Mouse (Mus musculus) common myeloid progenitor, adult 5-6 weeks (primary cell): ENCODE measurements around the gene Ccl27a. TPM values are rescaled to one million over a fixed set of nuclear protein-coding genes. Genes with fewer than 3 reads are reported as not detected.

ENCODE experiments used
- ATAC-seq: replicated peaks from 2 replicates; pipeline ENCODE4 v1.8.0; 2016; ENCODE audit warnings: low read depth, mild to moderate bottlenecking, moderate TSS enrichment, inconsistent platforms; ENCODE audit not compliant: poor library complexity, severe bottlenecking
- total RNA-seq: library from RNA; stranded (forward); fragments of 200-1000, 187-1606 nt; gene quantifications from 2 replicates; pipeline ENCODE4 v1.2.3, GENCODE M21; 2017

Gene Ccl27a
- total RNA-seq, 1 experiment from 2014 or later: 18.8 TPM

DNA sequence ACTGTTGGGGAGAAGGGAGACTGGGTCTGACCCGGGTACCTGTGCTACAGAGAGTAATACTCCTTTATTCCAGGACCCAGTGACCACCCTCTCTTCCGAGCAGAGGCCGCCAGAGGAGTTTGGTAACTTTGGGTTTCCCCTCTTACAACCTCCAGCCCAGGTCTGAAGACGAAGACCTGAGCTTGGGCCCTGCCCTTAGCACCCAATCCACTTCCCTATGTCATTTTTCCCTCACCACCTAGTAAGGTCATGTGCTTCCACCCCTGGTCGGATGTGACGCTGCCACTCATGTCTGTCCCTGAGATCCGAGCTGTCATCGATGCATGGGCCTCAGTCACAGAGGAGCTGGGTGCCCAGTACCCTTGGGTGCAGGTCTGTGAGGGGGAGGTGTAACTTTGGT, 17.6 kb downstream of the Ccl27a start:
- no peak for ATAC-seq

DNA sequence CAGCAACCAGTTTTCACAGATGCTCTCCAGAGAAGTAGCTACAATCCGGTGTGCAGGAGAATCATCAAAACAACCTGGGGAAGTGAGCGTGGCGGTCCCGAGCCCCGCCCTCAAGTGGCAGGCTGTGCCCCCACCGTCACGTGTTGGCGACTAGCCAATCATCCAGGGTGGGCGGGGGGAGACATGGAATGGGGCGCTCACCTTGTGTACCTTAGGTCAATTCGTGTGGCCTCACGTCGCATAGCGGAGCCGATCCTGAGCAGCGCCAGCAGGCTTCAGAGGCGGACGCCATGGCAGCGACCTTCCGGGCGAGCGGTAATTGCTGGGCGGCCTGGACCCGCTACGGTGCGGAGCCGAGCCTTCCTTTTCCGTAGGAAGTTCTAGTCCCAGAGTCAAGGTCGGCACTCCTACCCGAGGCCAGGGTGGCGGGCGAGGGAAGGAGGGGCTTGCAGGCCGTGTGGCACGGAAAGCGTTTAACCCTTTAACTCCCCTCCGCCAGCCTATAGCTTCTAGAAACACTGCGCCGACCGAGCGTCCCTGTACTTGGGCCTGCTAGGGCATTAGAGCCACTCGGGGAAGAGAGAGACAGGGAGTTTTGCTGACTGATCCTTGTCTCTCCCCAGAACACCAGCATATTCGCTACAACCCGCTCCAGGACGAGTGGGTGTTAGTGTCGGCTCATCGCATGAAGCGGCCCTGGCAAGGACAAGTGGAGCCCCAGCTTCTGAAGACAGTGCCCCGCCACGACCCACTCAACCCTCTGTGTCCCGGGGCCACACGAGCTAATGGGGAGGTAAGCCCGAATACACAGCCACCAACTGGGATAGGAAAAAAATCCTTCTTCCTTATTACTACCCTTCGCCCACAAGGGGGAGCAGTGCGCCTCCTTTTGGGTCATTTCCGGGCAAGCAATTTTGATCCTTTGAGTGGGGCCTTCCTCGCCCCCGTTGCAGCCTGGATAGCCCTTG, 18.4 kb downstream of the Ccl27a start, which contains the start of gene Sigmar1:
Sigmar1 (minus strand) TSS at position 820 of the 968 bp plus-strand sequence.
- peak; percentile 62 for ATAC-seq

DNA sequence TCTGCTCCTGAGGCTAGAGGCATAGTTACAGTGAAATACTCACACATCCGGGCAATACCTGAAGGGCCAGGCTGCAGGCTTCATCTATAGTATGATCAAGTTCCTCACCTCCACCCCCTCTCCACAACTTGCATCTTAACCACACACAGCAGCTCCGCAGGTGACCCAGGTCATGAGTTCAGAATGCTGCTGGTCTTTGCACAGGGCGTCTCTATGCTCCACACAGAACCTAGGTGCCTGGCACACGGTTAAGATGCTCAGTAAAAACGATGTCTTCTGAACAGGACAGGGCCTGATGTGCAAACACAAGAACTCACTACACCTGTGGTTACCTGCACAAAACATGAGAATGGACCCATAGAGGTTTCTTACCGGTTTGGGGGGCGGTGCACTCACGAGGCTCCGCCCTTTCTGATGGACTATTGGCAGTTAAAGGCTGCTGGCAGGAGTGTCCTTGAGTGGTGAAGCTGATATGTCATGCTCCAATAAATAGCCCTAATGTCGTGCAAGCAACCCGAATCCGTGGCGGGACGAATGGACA, 19.2 kb downstream of the Ccl27a start, which contains the start of gene Galt:
Galt (plus strand) TSS at position 432 of the 541 bp plus-strand sequence.
- peak; percentile 29 for ATAC-seq

DNA sequence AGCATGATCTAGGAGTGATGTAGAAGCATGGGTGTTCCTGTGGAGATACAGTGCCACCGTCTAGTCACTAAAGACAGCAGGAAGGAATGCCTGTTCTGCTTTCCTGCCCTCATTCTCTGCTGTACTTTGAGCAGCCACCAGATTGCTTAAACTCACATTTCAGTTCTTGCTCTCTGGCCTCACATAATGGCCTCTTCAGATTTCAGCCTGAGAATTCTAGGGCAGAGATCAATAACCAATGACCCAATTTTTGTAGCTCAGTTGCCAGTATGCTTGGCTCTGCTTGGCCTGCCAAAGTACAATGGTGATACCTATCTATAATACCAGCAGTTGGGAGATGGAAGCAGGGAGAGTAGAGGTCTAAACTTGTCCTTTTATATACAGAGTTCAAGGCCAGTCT, 29.0 kb downstream of the Ccl27a start:
- no peak for ATAC-seq

DNA sequence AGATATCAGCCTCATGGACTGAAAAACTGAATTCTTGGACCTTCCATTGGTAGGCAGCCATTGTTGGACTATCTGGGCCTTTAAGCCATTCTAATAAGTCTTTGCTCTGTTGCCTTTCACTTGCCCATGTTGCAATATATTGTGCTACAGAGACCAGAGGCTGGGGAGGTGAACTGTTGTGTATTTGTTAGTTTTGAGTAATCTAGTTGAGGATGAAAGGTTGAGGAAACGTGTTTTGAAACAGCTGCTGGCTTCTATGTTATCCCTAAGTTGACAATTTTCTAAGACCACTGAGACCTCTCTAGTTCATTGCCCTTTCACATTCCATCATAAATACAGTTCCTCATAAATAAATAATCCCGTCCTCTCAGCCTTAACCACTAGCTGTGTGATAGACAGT, 29.9 kb downstream of the Ccl27a start:
- ATAC-seq: no peak

DNA sequence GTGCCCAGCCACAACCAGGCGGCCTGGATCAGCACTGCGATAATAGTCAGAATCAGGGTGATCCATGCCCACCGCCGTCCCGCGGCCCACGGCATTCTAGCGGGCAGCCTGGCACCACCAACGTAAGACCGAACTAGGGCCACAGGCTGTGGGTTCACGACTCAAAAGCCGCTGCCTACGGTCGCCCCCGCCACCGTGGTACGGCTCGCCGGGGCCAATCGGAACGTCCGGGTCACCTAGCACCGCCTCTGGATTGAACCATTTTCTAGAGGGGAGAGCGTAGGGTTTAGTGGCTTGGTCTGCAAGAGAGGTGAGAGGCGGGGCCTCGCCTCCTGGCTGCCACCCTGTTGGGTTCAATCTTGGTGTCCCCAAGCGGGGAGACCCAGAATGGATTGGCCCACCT, 32.9 kb downstream of the Ccl27a start:
- ATAC-seq: peak; percentile 88

DNA sequence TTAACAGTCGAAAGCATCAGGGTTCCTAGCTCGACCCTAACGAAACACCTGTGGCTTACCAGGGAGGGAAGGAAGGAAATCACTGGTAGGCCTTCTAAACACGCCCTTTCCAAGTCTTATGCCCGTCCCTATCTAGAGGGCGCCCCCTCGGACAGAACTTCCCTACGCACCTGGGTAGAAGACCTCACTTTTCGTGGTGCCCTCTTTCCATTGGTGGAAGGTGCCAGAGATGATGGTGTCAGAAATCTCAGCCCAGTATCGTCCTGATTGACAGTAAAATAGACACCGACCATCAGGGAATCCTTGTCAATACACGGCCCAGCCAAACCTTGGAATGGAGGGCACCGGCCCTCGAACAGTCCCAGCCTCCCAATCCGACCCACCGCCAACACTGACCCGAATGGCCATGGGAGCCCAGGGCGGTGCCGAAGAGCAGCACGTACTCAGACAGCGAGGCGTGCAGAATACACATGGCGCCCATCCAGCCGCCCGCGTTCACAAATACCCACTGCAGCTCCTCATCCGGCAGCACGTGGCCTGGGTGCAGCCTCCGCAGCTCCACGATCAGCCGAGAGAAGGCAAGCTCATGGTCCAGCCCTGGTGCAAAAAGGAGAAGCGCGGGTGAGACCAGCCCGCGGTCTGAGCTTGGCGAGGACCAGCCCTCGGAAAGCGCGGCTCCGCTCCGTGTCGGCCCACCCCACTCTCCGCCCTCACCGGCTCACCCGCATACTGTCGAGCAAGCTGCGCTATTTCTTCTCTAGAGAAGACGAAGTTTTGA, 33.5 kb downstream of the Ccl27a start:
- ATAC-seq: peak; percentile 69

DNA sequence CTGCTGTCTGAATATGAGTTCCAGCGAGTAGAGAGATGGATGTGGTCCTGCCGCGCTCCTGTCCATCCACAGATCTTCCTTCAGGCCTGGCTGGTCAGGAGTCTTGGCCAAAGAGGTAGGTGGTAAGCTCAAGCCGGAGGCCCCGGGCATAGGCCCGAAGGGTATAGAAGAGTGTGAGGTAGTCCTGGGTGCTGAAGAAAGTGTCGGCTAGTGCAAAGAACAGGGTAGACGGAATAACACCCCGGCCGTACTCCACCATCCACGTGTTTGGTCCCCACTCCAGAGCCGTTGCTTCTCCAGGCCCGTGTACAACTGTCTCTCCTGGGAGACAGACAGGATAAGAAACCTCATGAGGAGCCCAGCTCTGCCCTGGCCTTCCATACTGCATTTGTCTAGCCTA, 34.8 kb downstream of the Ccl27a start:
- ATAC-seq: no peak

DNA sequence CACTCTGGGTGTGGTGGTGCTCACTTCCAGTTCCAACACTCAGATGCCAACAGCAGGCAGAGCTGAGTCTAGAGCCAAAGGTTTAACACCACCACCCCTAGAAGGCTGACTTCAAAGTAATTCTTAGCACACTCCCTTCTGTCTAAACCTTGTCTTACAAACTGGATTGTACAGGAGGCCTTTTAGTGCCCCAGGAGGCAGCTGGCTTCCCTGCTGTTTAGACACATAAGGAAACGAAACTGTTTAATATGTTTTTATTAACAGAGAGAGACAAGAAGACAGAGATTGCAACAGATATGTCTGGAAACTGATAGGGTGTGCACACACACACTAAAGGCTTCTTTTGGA, 35.8 kb downstream of the Ccl27a start:
- ATAC-seq: no peak

DNA sequence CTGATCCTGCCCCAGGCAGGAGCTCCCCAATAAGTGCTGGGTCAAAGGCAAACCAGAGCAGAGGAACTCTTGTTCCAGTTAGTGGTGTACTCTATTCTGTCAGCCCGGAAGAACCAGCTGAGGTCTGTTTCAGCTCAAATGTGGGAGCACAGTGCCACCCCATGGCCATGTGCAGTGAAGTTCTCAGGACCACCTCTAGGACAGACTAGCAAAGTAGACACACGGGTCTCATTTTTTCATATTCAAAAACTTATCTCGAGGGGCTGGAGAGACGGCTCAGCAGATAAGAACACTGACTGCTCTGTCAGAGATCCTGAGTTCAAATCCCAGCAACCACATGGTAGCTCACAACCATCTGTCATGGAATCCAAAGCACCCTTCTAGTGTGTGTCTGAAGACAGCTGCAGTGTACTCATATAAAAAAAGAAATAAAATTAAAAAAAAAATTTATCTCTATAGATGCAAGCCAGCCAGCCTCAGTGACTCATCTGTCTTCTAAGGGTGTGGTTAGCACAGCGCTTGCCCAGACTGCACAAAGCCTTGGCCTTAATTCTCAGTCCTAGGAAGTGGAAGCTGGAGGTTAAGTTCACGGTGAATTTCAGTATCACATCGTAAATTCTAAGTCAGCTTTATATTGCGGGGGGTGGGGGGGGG, 36.3 kb downstream of the Ccl27a start:
- peak; percentile 58 for ATAC-seq

DNA sequence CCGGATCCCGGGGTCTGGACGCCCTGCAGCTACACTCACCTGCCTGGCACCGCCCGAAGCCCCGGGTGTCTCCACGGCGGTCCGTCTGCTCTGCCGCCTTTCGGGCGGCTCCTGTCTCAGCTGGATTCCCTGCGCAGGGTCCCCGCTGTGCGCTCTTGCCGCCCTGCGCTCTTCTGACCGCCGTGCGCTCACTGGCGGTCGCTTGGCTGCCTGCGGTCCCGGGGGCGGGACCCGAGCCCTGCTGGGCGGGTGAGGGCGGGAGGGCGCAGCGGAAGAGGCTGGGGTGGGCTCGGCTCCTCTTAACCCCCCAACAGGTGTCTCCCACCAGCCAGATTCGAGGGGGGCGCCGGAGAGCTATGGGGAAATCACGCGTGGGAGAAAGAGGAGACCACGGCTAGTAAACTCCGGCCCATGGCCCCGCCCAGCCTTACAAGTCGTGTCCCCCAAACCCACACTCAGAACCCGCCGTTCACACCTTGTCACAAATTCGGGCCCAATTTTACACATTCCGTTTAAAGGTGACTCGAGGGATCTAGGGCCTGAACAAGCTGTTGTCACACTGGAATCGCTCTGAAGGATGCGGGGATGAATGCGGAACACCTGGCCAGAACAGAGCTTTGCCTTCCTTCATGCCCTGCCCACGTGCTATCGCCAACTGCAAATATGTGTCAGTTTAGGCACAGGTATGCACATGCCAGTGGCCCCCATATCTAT, 42.8 kb downstream of the Ccl27a start, which contains the start of gene Arid3c:
Arid3c (minus strand) TSS at position 91 of the 714 bp plus-strand sequence.
- ATAC-seq: peak; percentile 71

DNA sequence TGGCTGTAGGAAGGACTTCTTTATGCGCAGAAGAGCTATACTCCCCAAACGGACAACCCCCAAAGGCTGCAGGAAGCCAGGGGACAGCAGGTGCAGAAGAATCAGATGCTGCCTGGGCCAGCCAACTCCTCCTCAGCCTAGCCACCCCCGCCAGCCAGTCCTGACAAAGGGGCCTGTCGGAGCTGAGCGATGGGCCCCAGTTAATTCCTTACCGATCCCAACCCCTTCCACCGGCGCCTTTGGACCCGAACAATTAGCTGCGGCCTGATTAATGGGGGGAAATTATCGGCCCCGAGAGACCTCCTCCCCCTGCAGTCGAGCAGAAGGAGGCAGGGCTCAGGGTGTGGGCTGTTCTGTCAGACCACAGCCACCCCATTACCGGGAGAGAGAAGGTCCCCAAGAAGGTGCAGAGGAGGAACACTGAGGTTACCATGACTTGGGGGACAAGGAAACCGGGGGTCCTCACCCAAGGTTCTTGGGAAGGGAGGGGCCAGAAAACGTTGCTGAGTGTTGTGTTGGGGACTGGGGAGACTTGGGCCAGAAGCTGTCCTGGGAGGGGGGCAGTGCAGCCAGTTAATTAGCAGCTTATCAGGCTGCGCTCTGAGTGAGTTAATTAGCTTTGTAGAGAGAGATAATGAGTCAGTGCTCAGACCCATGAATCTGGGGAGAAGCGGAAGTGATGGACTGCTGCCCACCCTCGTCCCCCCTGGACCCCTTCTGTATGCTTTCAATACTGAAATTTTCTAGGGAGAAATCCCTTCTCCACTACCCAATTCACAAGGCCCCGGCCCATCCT, 47.0 kb downstream of the Ccl27a start:
- no peak for ATAC-seq

DNA sequence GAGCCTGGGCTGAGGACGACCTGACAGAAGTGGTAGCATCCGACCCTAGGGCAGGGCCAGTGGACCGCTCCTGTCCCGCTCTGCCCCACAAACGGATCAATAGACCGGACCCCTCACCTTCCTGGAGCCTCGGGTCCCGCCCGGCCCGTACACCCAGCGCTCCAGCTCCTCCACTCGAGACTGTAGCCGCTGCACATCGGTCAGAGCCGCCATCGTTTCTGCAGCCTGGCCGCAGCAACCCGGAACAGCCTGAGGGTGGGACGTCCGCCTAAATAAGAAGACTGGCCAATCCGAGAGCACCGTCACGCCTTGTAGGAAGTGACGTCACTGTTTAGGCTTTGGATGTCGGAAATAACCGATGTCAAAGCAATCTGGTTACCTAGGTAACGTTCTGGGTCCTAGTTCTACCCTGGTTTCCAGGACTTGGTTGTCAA, 51.1 kb downstream of the Ccl27a start, which contains the start of gene Dctn3:
Dctn3 (minus strand) TSS at position 253 of the 434 bp plus-strand sequence.
- ATAC-seq: peak; percentile 96

Other genes starting within 250 kb of the Ccl27a start
- 0.64 and 3.2 TPM in 2 replicates for gene Fam219a, start 204.7 kb downstream of the Ccl27a start, total RNA-seq
- not detected in 2 replicates for gene Dnaic1, start 204.5 kb downstream of the Ccl27a start, total RNA-seq
- not detected in 2 replicates for gene Enho, start 133.9 kb downstream of the Ccl27a start, total RNA-seq
- gene Cntfr, start 77.2 kb downstream of the Ccl27a start, total RNA-seq: not detected in 2 replicates
- gene Il11ra1, start 74.3 kb downstream of the Ccl27a start, total RNA-seq: 104 and 110 TPM in 2 replicates
- gene Rpp25l, start 60.7 kb downstream of the Ccl27a start, total RNA-seq: 22.8 and 28.2 TPM in 2 replicates
- gene Dctn3, start 51.1 kb downstream of the Ccl27a start, total RNA-seq: 62.8 and 92.5 TPM in 2 replicates
- not detected in 2 replicates for gene Arid3c, start 43.1 kb downstream of the Ccl27a start, total RNA-seq
- gene Galt, start 19.0 kb downstream of the Ccl27a start, total RNA-seq: 18.4 and 26.9 TPM in 2 replicates
- gene Sigmar1, start 18.1 kb downstream of the Ccl27a start, total RNA-seq: 61.0 and 86.9 TPM in 2 replicates
- gene Gm21541, start 129.4 kb upstream of the Ccl27a start, total RNA-seq: not detected in 2 replicates
- gene Gm20878, start 167.3 kb upstream of the Ccl27a start, total RNA-seq: 0.37 and 2.8 TPM in 2 replicates
- gene Fam205a4, start 191.8 kb upstream of the Ccl27a start, total RNA-seq: not detected in 2 replicates